Mouse (Mus musculus): ENCODE results near the gene Gm20388. TPM values are rescaled to one million over a fixed set of nuclear protein-coding genes. Genes with fewer than 3 reads are reported as not detected.

Gm20388 gene
- polyA plus RNA-seq, 2 experiments, result 8.5 TPM; not detected in 1

- peak overlapping the region; percentile 93 for H3K4me2 ChIP-seq (ENCODE audit: low read depth)
- H3K27ac ChIP-seq, result peak overlapping the region; percentile 28; the same call in 1 of the 2 replicates
- peak overlapping the region in 1 of 2 experiments; percentile 87; a peak in 3 of 4 replicates for H3K4me3 ChIP-seq (ENCODE audit: insufficient read depth in 1 of 2, low read depth in 2 of 2, low read length in 2 of 2)
- peak overlapping the region; percentile 91 for H3K9ac ChIP-seq (replicated peaks)
- DNase-seq (ENCODE audit: low read depth in 3 of 3, low spot score in 3 of 3) (no peak), ATAC-seq (ENCODE audit: insufficient read depth) (no peak)
- no peaks in the 10 kb centered on the region for H3K9me3 ChIP-seq (ENCODE audit: control insufficient read depth, low read length)
- no peaks in the 10 kb centered on the region for H3K27me3 ChIP-seq (ENCODE audit: control insufficient read depth, insufficient read depth, low read length)
- TF ChIP-seq EP300 (IDR thresholded peaks at IDR 0.05; ENCODE audit: low read depth) (no peak), CTCF (IDR thresholded peaks at IDR 0.05; ENCODE audit: low read depth) (no peak)
- H3K4me1 ChIP-seq (replicated peaks; ENCODE audit: control insufficient read depth in 2 of 2, insufficient read depth in 2 of 2, low read length in 1 of 2), result peaks cover 39 to 54% of the 10 kb centered on the region in 2 experiments
- H3K36me3 ChIP-seq (replicated peaks; ENCODE audit: control insufficient read depth, insufficient read depth, low read depth), result peaks cover 3% of the 10 kb centered on the region; the same call in 1 of the 2 replicates
Measured at GRCm38 (mm10) chr8:121952122-121952521, 2041.5 kb downstream of the Gm20388 start.

- WGBS (ENCODE audit: insufficient replicate concordance), result 71% methylated on average over 7 of the region's 7 CpGs
- TF ChIP-seq CTCF (IDR thresholded peaks at IDR 0.05; ENCODE audit: low read depth) (no peak), EP300 (IDR thresholded peaks at IDR 0.05; ENCODE audit: low read depth) (no peak)
- no peak for ATAC-seq (ENCODE audit: insufficient read depth)
- Histone ChIP-seq H3K4me3 (ENCODE audit: insufficient read depth in 1 of 2, low read depth in 2 of 2, low read length in 2 of 2) (peak overlapping the region in 1 of 2 experiments; percentile 87; a peak in 1 of 4 replicates), H3K4me2 (ENCODE audit: low read depth) (peak overlapping the region; percentile 93), H3K27me3 (ENCODE audit: control insufficient read depth, insufficient read depth, low read length) (no peaks in the 10 kb centered on the region), H3K4me1 (replicated peaks; ENCODE audit: control insufficient read depth in 2 of 2, insufficient read depth in 2 of 2, low read length in 1 of 2) (peaks cover 38 to 51% of the 10 kb centered on the region in 2 experiments), H3K27ac (no peak overlapping the region), H3K9me3 (ENCODE audit: control insufficient read depth, low read length) (no peaks in the 10 kb centered on the region), H3K36me3 (replicated peaks; ENCODE audit: control insufficient read depth, insufficient read depth, low read depth) (peaks cover 3% of the 10 kb centered on the region; the same call in 1 of the 2 replicates), H3K9ac (replicated peaks) (peak overlapping the region; percentile 91; the same call in 1 of the 2 replicates)
- DNase-seq (ENCODE audit: low read depth in 3 of 3, low spot score in 3 of 3), result no peak
Measured at GRCm38 (mm10) chr8:121952800-121953199, 2042.2 kb downstream of the Gm20388 start.

GRCm38 (mm10) chr8:121953821-121954545 is 2043.3 kb downstream of the Gm20388 start:
- Histone ChIP-seq H3K4me1 (replicated peaks; ENCODE audit: control insufficient read depth in 2 of 2, insufficient read depth in 2 of 2, low read length in 1 of 2) (peaks cover 29 to 44% of the 10 kb centered on the region in 2 experiments), H3K27me3 (ENCODE audit: control insufficient read depth, insufficient read depth, low read length) (no peaks in the 10 kb centered on the region)
- WGBS (ENCODE audit: insufficient replicate concordance), result 39% methylated on average over 3 of the region's 3 CpGs

GRCm38 (mm10) chr8:121954981-121955555 is 2044.4 kb downstream of the Gm20388 start:
- Histone ChIP-seq H3K4me3 (ENCODE audit: insufficient read depth in 1 of 2, low read depth in 2 of 2, low read length in 2 of 2) (no peak overlapping the region), H3K9me3 (ENCODE audit: control insufficient read depth, low read length) (no peaks in the 10 kb centered on the region), H3K4me2 (ENCODE audit: low read depth) (peak overlapping the region; percentile 25), H3K27ac (no peak overlapping the region), H3K36me3 (replicated peaks; ENCODE audit: control insufficient read depth, insufficient read depth, low read depth) (peaks cover 3% of the 10 kb centered on the region; the same call in 1 of the 2 replicates), H3K4me1 (replicated peaks; ENCODE audit: control insufficient read depth in 2 of 2, insufficient read depth in 2 of 2, low read length in 1 of 2) (peaks cover 23 to 38% of the 10 kb centered on the region in 2 experiments), H3K27me3 (ENCODE audit: control insufficient read depth, insufficient read depth, low read length) (no peaks in the 10 kb centered on the region), H3K9ac (replicated peaks) (no peak overlapping the region)
- WGBS (ENCODE audit: insufficient replicate concordance), result 50% methylated on average over 10 of the region's 10 CpGs
- TF ChIP-seq EP300 (IDR thresholded peaks at IDR 0.05; ENCODE audit: low read depth) (no peak), CTCF (IDR thresholded peaks at IDR 0.05; ENCODE audit: low read depth) (no peak)
- DNase-seq (ENCODE audit: low read depth in 3 of 3, low spot score in 3 of 3) (no peak), ATAC-seq (ENCODE audit: insufficient read depth) (no peak)

More at GRCm38 (mm10) chr8:121953821-121954545, 2043.3 kb downstream of the Gm20388 start:
- H3K9ac ChIP-seq (replicated peaks), result no peak overlapping the region
- H3K4me2 ChIP-seq (ENCODE audit: low read depth), result no peak overlapping the region
- no peak for ATAC-seq (ENCODE audit: insufficient read depth)
- no peak overlapping the region for H3K27ac ChIP-seq
- TF ChIP-seq CTCF (IDR thresholded peaks at IDR 0.05; ENCODE audit: low read depth), result no peak
- no peak for TF ChIP-seq EP300 (IDR thresholded peaks at IDR 0.05; ENCODE audit: low read depth)
- peaks cover 3% of the 10 kb centered on the region; the same call in 1 of the 2 replicates for H3K36me3 ChIP-seq (replicated peaks; ENCODE audit: control insufficient read depth, insufficient read depth, low read depth)
- no peak overlapping the region for H3K4me3 ChIP-seq (ENCODE audit: insufficient read depth in 1 of 2, low read depth in 2 of 2, low read length in 2 of 2)
- DNase-seq (ENCODE audit: low read depth in 3 of 3, low spot score in 3 of 3), result no peak
- no peaks in the 10 kb centered on the region for H3K9me3 ChIP-seq (ENCODE audit: control insufficient read depth, low read length)

All from liver, embryonic 14.5 days (tissue).